ENCODE assay signal across 9 mouse cellular contexts in genomic region chr10:8792412-8792811, GRCm38 (mm10).
DNase-seq lines count a peak whose midpoint lies in the region; ATAC-seq and TF ChIP-seq lines count a peak whose summit lies in the region.
"Had no signal": no experiment of that assay in that cellular context is flagged by ENCODE, and none has a peak within 500 bp of the region (broad histone marks: within the 10 kb centered on the region; RNA-seq: fewer than 3 reads in every experiment).

No protein-coding gene starts in this region.

- peaks cover 8% of the 10 kb centered on the region for H3K4me1 ChIP-seq in kidney, embryonic 15.5 days
- H3K4me1 ChIP-seq in forebrain, postnatal 0 days (ENCODE audit: insufficient read depth), result no peaks in the 10 kb centered on the region
- H3K4me1 ChIP-seq in midbrain, embryonic 14.5 days (ENCODE audit: control insufficient read depth, insufficient read depth, low read length), result no peaks in the 10 kb centered on the region

- no peak overlapping the region for H3K9ac ChIP-seq in kidney, embryonic 15.5 days
- no peak overlapping the region for H3K9ac ChIP-seq in forebrain, postnatal 0 days
- H3K9ac ChIP-seq in midbrain, embryonic 14.5 days (replicated peaks; ENCODE audit: low read length), result no peak overlapping the region
- H3K9ac ChIP-seq: limb, embryonic 13.5 days had no signal

- H3K4me2 ChIP-seq in kidney, embryonic 15.5 days, result no peak overlapping the region
- no peak overlapping the region for H3K4me2 ChIP-seq in forebrain, postnatal 0 days (ENCODE audit: low read depth)
- no peak overlapping the region for H3K4me2 ChIP-seq in midbrain, embryonic 14.5 days (ENCODE audit: low read length)
- H3K4me2 ChIP-seq: limb, embryonic 13.5 days had no signal

- TF ChIP-seq CTCF in forebrain, postnatal 0 days (IDR thresholded peaks at IDR 0.05; ENCODE audit: low read depth), result peak; percentile 87
- peak; percentile 89 for TF ChIP-seq CTCF in left cerebral cortex, adult 2 months (IDR thresholded peaks at IDR 0.05)

- H3K4me3 ChIP-seq in kidney, embryonic 15.5 days (replicated peaks), result no peak overlapping the region
- H3K4me3 ChIP-seq in forebrain, postnatal 0 days (ENCODE audit: low read depth, low read length), result no peak overlapping the region
- no peak overlapping the region for H3K4me3 ChIP-seq in left cerebral cortex, adult 2 months
- no peak overlapping the region for H3K4me3 ChIP-seq in midbrain, embryonic 14.5 days (replicated peaks; ENCODE audit: low read depth, low read length)
- H3K4me3 ChIP-seq: limb, embryonic 13.5 days had no signal

- H3K27ac ChIP-seq in kidney, embryonic 15.5 days, result no peak overlapping the region
- no peak overlapping the region for H3K27ac ChIP-seq in forebrain, postnatal 0 days (ENCODE audit: low read depth, low read length)
- no peak overlapping the region for H3K27ac ChIP-seq in left cerebral cortex, adult 2 months
- H3K27ac ChIP-seq in midbrain, embryonic 14.5 days (replicated peaks; ENCODE audit: low read depth, low read length), result no peak overlapping the region
- H3K27ac ChIP-seq: limb, embryonic 13.5 days had no signal

- peak; percentile 33 for DNase-seq in kidney, adult 11 months
- DNase-seq in adrenal gland, postnatal 14 days, result peak; percentile 78
- DNase-seq in forebrain, postnatal 0 days, result peak; percentile 86
- peak; percentile 33 for DNase-seq in hindlimb bud, embryonic 11.5 days (ENCODE audit: extremely low spot score, low read depth, low spot score)
- DNase-seq in left cerebral cortex, adult 2 months (ENCODE audit: extremely low spot score in 1 of 2, low spot score in 2 of 2), result peak; percentile 67 to 74
- DNase-seq in midbrain, embryonic 14.5 days, result peak; percentile 84
- DNase-seq in thymus, postnatal 4 days, result peak; percentile 75

- peaks cover 10% of the 10 kb centered on the region; the same call in 1 of the 2 replicates for H3K36me3 ChIP-seq in kidney, embryonic 15.5 days
- H3K36me3 ChIP-seq in forebrain, postnatal 0 days (ENCODE audit: insufficient read depth), result no peaks in the 10 kb centered on the region
- no peaks in the 10 kb centered on the region for H3K36me3 ChIP-seq in midbrain, embryonic 14.5 days (ENCODE audit: control insufficient read depth, insufficient read depth, low read length)

- no peaks in the 10 kb centered on the region for H3K27me3 ChIP-seq in kidney, embryonic 15.5 days
- no peaks in the 10 kb centered on the region for H3K27me3 ChIP-seq in forebrain, postnatal 0 days (ENCODE audit: insufficient read depth, low read length)
- no peaks in the 10 kb centered on the region for H3K27me3 ChIP-seq in midbrain, embryonic 14.5 days (ENCODE audit: control insufficient read depth, insufficient read depth, low read length)
- H3K27me3 ChIP-seq: limb, embryonic 13.5 days had no signal

- intact Hi-C loops in left cerebral cortex, adult 2 months (cut with DNase I), result loop anchor here (5.0 to 10.0 kb wide), 4 partner anchors 180 to 962 kb away; partner anchors contain the start of gene Samd5

- WGBS in kidney, embryonic 15.5 days, result 61% methylated on average over 5 of the region's 5 CpGs
- 43% methylated on average over 5 of the region's 5 CpGs for WGBS in forebrain, postnatal 0 days
- 66% methylated on average over 5 of the region's 5 CpGs for WGBS in midbrain, embryonic 14.5 days

- ATAC-seq in kidney, embryonic 15.5 days (replicated peaks; ENCODE audit: low FRiP score), result no peak
- ATAC-seq in forebrain, postnatal 0 days, result peak; percentile 77
- ATAC-seq in midbrain, embryonic 14.5 days (ENCODE audit: low FRiP score, low TSS enrichment), result peak; percentile 67; the same call in 1 of the 2 replicates

- no peaks in the 10 kb centered on the region for H3K9me3 ChIP-seq in kidney, embryonic 15.5 days (replicated peaks)
- H3K9me3 ChIP-seq in forebrain, postnatal 0 days (ENCODE audit: low read length), result no peaks in the 10 kb centered on the region
- no peaks in the 10 kb centered on the region for H3K9me3 ChIP-seq in midbrain, embryonic 14.5 days (ENCODE audit: control insufficient read depth, low read length)
- H3K9me3 ChIP-seq: limb, embryonic 13.5 days had no signal

Comparison
In these comparisons a context has a peak if more than half of its experiments do, and no peak if none do; other contexts are left out.
1. DNase-seq: peak in every context shown above with its lines; median percentile 86 in forebrain, postnatal 0 days; 84 in midbrain, embryonic 14.5 days; 78 in adrenal gland, postnatal 14 days; 75 in thymus, postnatal 4 days; 70 in left cerebral cortex, adult 2 months; 33 in kidney, adult 11 months; 33 in hindlimb bud, embryonic 11.5 days.